Mouse (Mus musculus) hindbrain, embryonic 13.5 days (tissue): ENCODE data around the gene Pdyn. TPM values are rescaled to one million over a fixed set of nuclear protein-coding genes. Genes with fewer than 3 reads are reported as not detected.

ENCODE experiments used
- ATAC-seq: fragments of 200-750 bp; cut with Nextera tagmentation; 2 replicates; pipeline ENCODE4 v1.8.0; 2017; ENCODE audit warnings: moderate TSS enrichment; ENCODE audit not compliant: low FRiP score
- H3K27ac ChIP-seq: fragments of 300-500 bp; sonication (generic); 2 replicates; pipeline ENCODE4 v1.5.1; 2015; ENCODE audit warnings: inconsistent platforms, mild to moderate bottlenecking, moderate library complexity
- H3K27me3 ChIP-seq: fragments of 300-500 bp; sonication (generic); 2 replicates; pipeline ENCODE4 v1.6.1; 2015; ENCODE audit warnings: mild to moderate bottlenecking, inconsistent platforms
- H3K36me3 ChIP-seq: fragments of 300-500 bp; sonication (generic); 2 replicates; pipeline ENCODE4 v1.6.1; 2015; ENCODE audit warnings: mild to moderate bottlenecking, inconsistent platforms
- H3K4me1 ChIP-seq: fragments of 300-500 bp; sonication (generic); replicated peaks from 2 replicates; pipeline ENCODE4 v1.6.1; 2015; ENCODE audit warnings: inconsistent platforms
- H3K4me2 ChIP-seq: fragments of 300-500 bp; sonication (generic); 2 replicates; pipeline ENCODE4 v1.6.1; 2015; ENCODE audit warnings: inconsistent platforms, mild to moderate bottlenecking, moderate library complexity
- H3K4me3 ChIP-seq: fragments of 300-500 bp; sonication (generic); 2 replicates; pipeline ENCODE4 v1.5.1; 2015; ENCODE audit warnings: mild to moderate bottlenecking, inconsistent platforms
- H3K9ac ChIP-seq: fragments of 300-500 bp; sonication (generic); 2 replicates; pipeline ENCODE4 v1.6.1; 2015; ENCODE audit warnings: mild to moderate bottlenecking, inconsistent platforms
- H3K9me3 ChIP-seq: fragments of 300-500 bp; sonication (generic); 2 replicates; pipeline ENCODE4 v1.6.1; 2016; ENCODE audit warnings: inconsistent platforms
- WGBS: fragments of 180-500 bp; shearing (Covaris S2); methylation state at CpG from one replicate; pipeline ENCODE4 v1.1.7; 2015; 5-methylcytosine and 5-hydroxymethylcytosine counted together
- polyA plus RNA-seq: library from polyadenylated mRNA; unstranded; fragments of >200 nt; fragmentation: Nextera tagmentation; extraction: Ambion mirVana; gene quantifications from 2 replicates; pipeline ENCODE4 v1.2.1, GENCODE M21; 2015

The Pdyn gene
- 10.5 and 13.4 TPM in 2 replicates for polyA plus RNA-seq

DNA sequence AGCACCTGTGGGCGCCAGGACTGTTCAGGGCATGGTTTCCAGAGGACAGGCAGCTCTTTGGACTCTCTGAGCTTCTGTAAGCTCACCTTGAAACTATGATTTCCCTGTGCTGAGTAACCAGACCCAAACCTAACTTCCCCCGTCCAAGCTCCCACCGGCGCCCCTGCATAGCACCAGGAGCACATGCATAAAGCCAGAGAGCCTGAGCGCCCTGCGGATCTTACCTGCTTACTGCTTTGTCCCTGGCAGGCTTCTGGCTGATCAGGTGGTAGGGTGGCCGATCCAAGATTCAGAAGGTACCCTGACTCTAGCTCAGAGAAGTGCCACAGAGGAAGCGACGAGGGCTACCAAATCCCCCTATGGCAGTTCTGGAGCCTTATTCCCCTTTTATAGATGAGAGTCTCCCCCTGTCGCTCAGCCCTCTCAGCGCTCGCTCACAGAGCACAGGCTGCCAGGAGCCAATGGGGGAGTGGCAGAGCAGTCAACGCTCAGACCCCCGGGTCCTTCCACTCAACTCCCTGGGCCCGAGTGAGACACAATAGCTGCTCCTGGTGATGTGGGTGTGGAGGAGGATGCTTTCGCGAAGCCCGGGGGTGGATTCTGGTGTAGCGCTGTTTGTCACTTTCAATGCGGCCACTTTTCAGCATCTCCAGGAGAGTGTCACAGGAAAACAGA is at the start of gene Pdyn:
Gene Pdyn, minus strand, starts transcription at position 361 of the 675 bp plus-strand sequence.
- peaks cover 44% of the 10 kb centered on the region for H3K27me3 ChIP-seq
- H3K9ac ChIP-seq: peak within 1 kb of the TSS; percentile 64
- no peak within 1 kb of the TSS for H3K27ac ChIP-seq
- peak; percentile 82 for ATAC-seq
- no peaks in the 10 kb centered on the region for H3K9me3 ChIP-seq
- H3K36me3 ChIP-seq: no peaks in the 10 kb centered on the region
- peaks cover 14% of the 10 kb centered on the region for H3K4me1 ChIP-seq
- peak within 1 kb of the TSS; percentile 38 for H3K4me3 ChIP-seq
- WGBS: 7% methylated on average over 20 of the region's 20 CpGs
- H3K4me2 ChIP-seq: peak within 1 kb of the TSS; percentile 62

DNA sequence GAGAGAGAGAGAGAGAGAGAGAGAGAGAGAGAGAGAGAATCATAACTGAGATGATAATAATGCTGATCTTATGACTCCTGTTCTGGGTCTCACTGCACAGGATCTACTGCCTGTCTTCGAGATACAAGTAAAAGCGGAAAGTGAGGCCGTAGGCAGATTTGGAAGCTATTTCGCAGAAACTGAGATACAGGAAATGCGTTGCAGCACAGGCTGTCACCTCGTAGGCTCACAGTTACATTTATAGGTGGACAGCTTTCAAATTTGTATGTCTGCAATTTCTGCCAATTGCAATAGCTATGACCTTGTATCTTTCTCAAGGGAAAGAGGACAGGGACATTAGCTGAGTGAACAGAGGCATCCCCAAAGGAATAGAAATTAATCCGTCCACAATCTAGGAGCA is 42.4 kb upstream of the Pdyn start:
- no peak overlapping the region for H3K27ac ChIP-seq
- H3K9me3 ChIP-seq: no peaks in the 10 kb centered on the region
- no peak overlapping the region for H3K4me3 ChIP-seq
- WGBS: 91% methylated on average over 7 of the region's 7 CpGs
- no peaks in the 10 kb centered on the region for H3K36me3 ChIP-seq
- no peaks in the 10 kb centered on the region for H3K4me1 ChIP-seq
- no peak overlapping the region for H3K4me2 ChIP-seq
- peaks cover 11% of the 10 kb centered on the region; the same call in 1 of the 2 replicates for H3K27me3 ChIP-seq
- ATAC-seq: no peak
- no peak overlapping the region for H3K9ac ChIP-seq

DNA sequence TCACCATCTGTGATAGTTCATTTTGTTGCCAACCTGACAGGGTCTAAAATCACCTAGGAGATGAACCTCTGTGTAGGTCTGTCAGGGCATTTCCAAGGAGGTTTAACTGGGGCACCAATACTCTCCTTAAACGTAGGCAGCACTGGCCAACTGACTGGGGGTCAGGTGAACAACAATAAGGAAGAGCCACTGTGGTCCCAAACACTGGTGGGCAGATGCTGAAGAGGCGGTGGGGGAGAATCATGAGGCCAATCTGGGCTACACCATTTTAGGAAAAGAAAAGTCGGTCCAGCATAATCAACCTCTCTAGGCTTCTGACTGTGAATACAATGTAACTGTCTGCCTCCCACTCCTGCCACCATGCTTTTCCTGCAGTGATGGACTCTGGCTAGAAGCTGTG is 40.9 kb upstream of the Pdyn start:
- Histone ChIP-seq H3K27ac (no peak overlapping the region), H3K4me2 (no peak overlapping the region), H3K9me3 (no peaks in the 10 kb centered on the region), H3K4me3 (no peak overlapping the region), H3K9ac (no peak overlapping the region), H3K27me3 (no peaks in the 10 kb centered on the region), H3K36me3 (no peaks in the 10 kb centered on the region), H3K4me1 (peaks cover 8% of the 10 kb centered on the region)
- WGBS: 86% methylated on average over 3 of the region's 3 CpGs
- ATAC-seq: no peak

GRCm38 (mm10) chr2:129734031-129734430 is 34.4 kb upstream of the Pdyn start:
- no peaks in the 10 kb centered on the region for H3K27me3 ChIP-seq
- H3K4me1 ChIP-seq: peaks cover 9% of the 10 kb centered on the region
- no peak overlapping the region for H3K9ac ChIP-seq
- H3K4me3 ChIP-seq: no peak overlapping the region
- no peaks in the 10 kb centered on the region for H3K9me3 ChIP-seq
- no peaks in the 10 kb centered on the region for H3K36me3 ChIP-seq
- 89% methylated on average over 8 of the region's 8 CpGs for WGBS
- no peak overlapping the region for H3K27ac ChIP-seq
- no peak for ATAC-seq
- no peak overlapping the region for H3K4me2 ChIP-seq

GRCm38 (mm10) chr2:129729681-129730080 is 30.0 kb upstream of the Pdyn start:
- no peak for ATAC-seq
- Histone ChIP-seq H3K4me3 (no peak overlapping the region), H3K27ac (no peak overlapping the region), H3K4me1 (no peaks in the 10 kb centered on the region), H3K36me3 (no peaks in the 10 kb centered on the region), H3K4me2 (no peak overlapping the region), H3K9me3 (no peaks in the 10 kb centered on the region), H3K27me3 (no peaks in the 10 kb centered on the region), H3K9ac (no peak overlapping the region)
- WGBS: 89% methylated on average over 1 of the region's 1 CpGs

DNA sequence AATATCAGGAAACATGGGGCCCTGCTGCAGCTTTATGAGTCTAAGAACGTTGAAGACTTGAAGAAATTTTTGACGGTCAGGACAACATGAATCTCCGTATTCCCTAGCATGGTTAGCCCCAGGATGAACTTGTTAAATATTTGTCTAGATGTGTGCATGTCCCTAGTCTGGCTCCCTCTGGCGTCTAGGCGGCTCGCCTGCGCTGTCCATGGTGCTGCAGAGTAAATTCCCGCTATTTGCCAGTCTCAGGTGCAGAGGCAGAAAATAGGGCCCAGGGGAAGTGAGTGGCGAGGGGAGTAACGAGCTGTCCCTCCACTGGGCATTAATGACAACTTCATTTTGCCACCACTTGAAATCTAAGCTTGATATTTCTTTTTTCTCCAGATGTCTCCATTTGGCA is 16.0 kb upstream of the Pdyn start:
- no peak overlapping the region for H3K4me2 ChIP-seq
- peaks cover under 1% of the 10 kb centered on the region; the same call in 1 of the 2 replicates for H3K27me3 ChIP-seq
- no peaks in the 10 kb centered on the region for H3K36me3 ChIP-seq
- H3K4me3 ChIP-seq: no peak overlapping the region
- WGBS: 18% methylated on average over 10 of the region's 10 CpGs
- H3K9ac ChIP-seq: no peak overlapping the region
- H3K27ac ChIP-seq: no peak overlapping the region
- H3K9me3 ChIP-seq: peaks cover 6% of the 10 kb centered on the region; the same call in 1 of the 2 replicates
- no peak for ATAC-seq
- H3K4me1 ChIP-seq: no peaks in the 10 kb centered on the region

DNA sequence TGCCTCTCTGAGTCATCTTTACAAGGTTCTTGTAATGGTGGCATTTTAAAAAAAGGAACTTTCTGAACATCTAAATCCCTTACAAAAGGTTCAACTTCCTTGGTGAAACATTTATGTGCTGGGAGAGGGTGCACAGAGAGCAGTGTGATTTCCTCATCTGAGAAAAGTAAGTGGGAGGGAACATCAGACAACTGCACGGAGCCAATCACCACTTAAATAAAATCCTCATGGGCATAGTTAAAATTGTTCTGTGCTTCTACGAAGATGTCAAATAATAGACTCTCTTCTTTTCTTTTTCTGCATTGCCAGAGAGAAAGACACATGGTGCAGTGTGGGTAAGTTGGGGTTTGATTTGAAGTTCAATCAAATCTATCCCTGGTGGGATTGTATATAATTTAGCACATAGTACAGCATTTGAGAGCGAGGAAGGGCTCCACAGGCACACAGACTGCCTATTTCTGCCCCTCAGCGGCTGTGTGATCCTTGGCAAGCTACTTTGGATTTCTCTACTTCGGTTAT is 13.4 kb upstream of the Pdyn start:
- ATAC-seq: no peak
- 76% methylated on average over 5 of the region's 5 CpGs for WGBS

GRCm38 (mm10) chr2:129696059-129696458 is 3.6 kb downstream of the Pdyn start:
- H3K4me1 ChIP-seq: peaks cover 12% of the 10 kb centered on the region
- WGBS: 9% methylated on average over 4 of the region's 4 CpGs
- H3K4me2 ChIP-seq: no peak overlapping the region
- H3K4me3 ChIP-seq: no peak overlapping the region
- H3K9me3 ChIP-seq: no peaks in the 10 kb centered on the region
- no peaks in the 10 kb centered on the region for H3K36me3 ChIP-seq
- peaks cover 39% of the 10 kb centered on the region for H3K27me3 ChIP-seq
- no peak overlapping the region for H3K27ac ChIP-seq
- no peak for ATAC-seq
- no peak overlapping the region for H3K9ac ChIP-seq

More for the DNA sequence above, 13.4 kb upstream of the Pdyn start:
- H3K36me3 ChIP-seq: no peaks in the 10 kb centered on the region
- H3K4me1 ChIP-seq: no peaks in the 10 kb centered on the region
- H3K9me3 ChIP-seq: no peaks in the 10 kb centered on the region
- H3K4me2 ChIP-seq: no peak overlapping the region
- no peak overlapping the region for H3K4me3 ChIP-seq
- H3K27me3 ChIP-seq: peaks cover 6% of the 10 kb centered on the region; the same call in 1 of the 2 replicates
- H3K9ac ChIP-seq: no peak overlapping the region
- no peak overlapping the region for H3K27ac ChIP-seq

GRCm38 (mm10) chr2:129694303-129694702 is 5.3 kb downstream of the Pdyn start:
- Histone ChIP-seq H3K27ac (no peak overlapping the region), H3K4me2 (no peak overlapping the region), H3K36me3 (no peaks in the 10 kb centered on the region), H3K4me1 (peaks cover 3% of the 10 kb centered on the region), H3K4me3 (no peak overlapping the region), H3K27me3 (peaks cover 25% of the 10 kb centered on the region), H3K9ac (no peak overlapping the region), H3K9me3 (no peaks in the 10 kb centered on the region)
- WGBS: 72% methylated on average over 6 of the region's 6 CpGs
- no peak for ATAC-seq

DNA sequence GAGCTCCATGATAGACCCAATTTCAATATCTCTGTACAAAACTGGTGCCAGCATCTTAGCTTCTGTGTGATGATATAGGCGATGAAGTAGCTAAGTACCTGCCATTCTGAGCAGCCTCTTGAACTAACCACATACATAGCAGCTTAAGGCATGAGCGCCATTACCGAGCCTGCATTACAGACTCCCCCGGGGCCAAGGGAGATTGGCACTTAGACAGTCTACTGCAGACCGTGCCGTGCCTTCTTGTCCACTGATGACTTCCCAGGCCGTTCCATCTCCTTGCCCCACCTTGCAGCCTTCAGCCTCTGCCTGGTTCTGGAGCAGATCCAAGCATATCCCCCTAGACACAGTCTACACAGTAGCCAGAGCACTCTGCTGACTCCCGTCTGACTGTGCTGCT is 7.0 kb downstream of the Pdyn start:
- H3K36me3 ChIP-seq: no peaks in the 10 kb centered on the region
- no peak overlapping the region for H3K4me2 ChIP-seq
- 0 out of 2 replicates have a peak, but pooled peaks cover 9% of the 10 kb centered on the region for H3K27me3 ChIP-seq
- no peak overlapping the region for H3K4me3 ChIP-seq
- H3K9me3 ChIP-seq: no peaks in the 10 kb centered on the region
- no peaks in the 10 kb centered on the region; the same call in 1 of the 2 replicates for H3K4me1 ChIP-seq
- ATAC-seq: no peak
- WGBS: 81% methylated on average over 8 of the region's 8 CpGs
- H3K9ac ChIP-seq: no peak overlapping the region
- no peak overlapping the region for H3K27ac ChIP-seq

- no peak overlapping the region for H3K4me3 ChIP-seq
- H3K27ac ChIP-seq: no peak overlapping the region
- no peaks in the 10 kb centered on the region for H3K9me3 ChIP-seq
- WGBS: 88% methylated on average over 7 of the region's 7 CpGs
- no peak for ATAC-seq
- H3K27me3 ChIP-seq: no peaks in the 10 kb centered on the region
- no peak overlapping the region for H3K9ac ChIP-seq
- H3K36me3 ChIP-seq: no peaks in the 10 kb centered on the region
- H3K4me2 ChIP-seq: no peak overlapping the region
- H3K4me1 ChIP-seq: no peaks in the 10 kb centered on the region
Observed at GRCm38 (mm10) chr2:129689694-129690093, 9.9 kb downstream of the Pdyn start.

- no peak for ATAC-seq
- H3K27me3 ChIP-seq: no peaks in the 10 kb centered on the region
- no peak overlapping the region for H3K4me3 ChIP-seq
- no peaks in the 10 kb centered on the region for H3K4me1 ChIP-seq
- no peaks in the 10 kb centered on the region for H3K9me3 ChIP-seq
- H3K36me3 ChIP-seq: no peaks in the 10 kb centered on the region
- no peak overlapping the region for H3K9ac ChIP-seq
- H3K27ac ChIP-seq: no peak overlapping the region
- WGBS: 93% methylated on average over 28 of the region's 28 CpGs
- no peak overlapping the region for H3K4me2 ChIP-seq
Observed at GRCm38 (mm10) chr2:129688036-129688625, 11.5 kb downstream of the Pdyn start.

- no peak overlapping the region for H3K4me3 ChIP-seq
- no peak overlapping the region for H3K27ac ChIP-seq
- WGBS: 70% methylated on average over 10 of the region's 10 CpGs
- no peaks in the 10 kb centered on the region for H3K4me1 ChIP-seq
- H3K27me3 ChIP-seq: no peaks in the 10 kb centered on the region
- no peak overlapping the region for H3K4me2 ChIP-seq
- H3K9ac ChIP-seq: no peak overlapping the region
- no peak for ATAC-seq
- H3K36me3 ChIP-seq: no peaks in the 10 kb centered on the region
- no peaks in the 10 kb centered on the region for H3K9me3 ChIP-seq
Observed at GRCm38 (mm10) chr2:129686908-129687307, 12.7 kb downstream of the Pdyn start.
